8 mouse cellular contexts compared by ENCODE assay signal in the genomic region with DNA sequence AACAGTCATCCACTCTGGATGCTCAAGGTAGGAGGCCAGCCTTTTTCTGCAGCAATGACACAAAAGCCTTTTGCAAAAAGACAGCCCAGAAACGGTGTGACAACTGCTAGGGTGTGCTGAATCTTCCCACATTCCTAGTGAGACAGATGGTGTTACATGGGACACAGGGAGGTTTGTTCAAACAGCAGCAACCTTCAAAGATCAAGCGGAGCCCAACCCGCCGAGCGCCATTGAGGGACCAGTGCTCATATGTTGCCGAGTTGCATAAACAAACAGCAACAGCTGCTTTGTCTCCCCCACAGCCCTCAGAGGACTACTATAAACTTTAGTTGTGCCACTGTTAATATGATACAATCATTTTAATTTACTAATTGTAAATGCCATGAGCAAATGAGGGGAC.
A peak's percentile ranks its signal among the peaks of the same experiment; 100 is the strongest.
DNase-seq lines count a peak whose midpoint lies in the region; ATAC-seq and TF ChIP-seq lines count a peak whose summit lies in the region.

No protein-coding gene starts in this region.

- no peak for TF ChIP-seq POLR2A in brain, embryonic 14.5 days (IDR thresholded peaks at IDR 0.05; ENCODE audit: borderline replicate concordance, extremely low read depth, insufficient read depth, insufficient read length, poor library complexity, severe bottlenecking)

- TF ChIP-seq CTCF in brain, embryonic 14.5 days (IDR thresholded peaks at IDR 0.05; ENCODE audit: borderline replicate concordance, extremely low read depth, insufficient read depth, insufficient read length), result no peak

- DNase-seq in frontal cortex, postnatal 10 days (ENCODE audit: low spot score in 2 of 2), result no peak
- DNase-seq in brain, embryonic 14.5 days (ENCODE audit: low read depth), result peak; percentile 72
- peak; percentile 58 to 72 for DNase-seq in kidney, postnatal 4 days
- peak; percentile 59 to 82 for DNase-seq in lung, postnatal 4 days
- no peak for DNase-seq in heart, postnatal 36 days
- no peak for DNase-seq in cerebellum, adult 18-20 months
- no peak for DNase-seq in adrenal gland, postnatal 10 days

- intact Hi-C loops in heart, postnatal 36 days (cut with DNase I), result no loop called here

- ATAC-seq in frontal cortex, adult (ENCODE audit: low TSS enrichment), result peak; percentile 77

Comparison
In these comparisons a context has a peak if more than half of its experiments do, and no peak if none do; other contexts are left out.
1. DNase-seq: peak in brain, embryonic 14.5 days (single experiment), kidney, postnatal 4 days (2 of 2) and lung, postnatal 4 days (2 of 2); none in frontal cortex, postnatal 10 days (0 of 2), heart, postnatal 36 days (0 of 2), cerebellum, adult 18-20 months (0 of 2) and adrenal gland, postnatal 10 days (single experiment).